Mouse (Mus musculus) right cerebral cortex, postnatal 14 days (tissue): ENCODE data around the gene Fra10ac1.

Experiments used
- DNase-seq: peaks from one replicate; pipeline ENCODE4 v3.0.0; 2022

Fra10ac1 gene

GRCm38 (mm10) chr19:38228699-38229098, 4.7 kb upstream of the Fra10ac1 start:
- no peak for DNase-seq

- DNase-seq: no peak
These were observed 717 bp upstream of the Fra10ac1 start for GRCm38 (mm10) chr19:38224685-38225060.

DNA sequence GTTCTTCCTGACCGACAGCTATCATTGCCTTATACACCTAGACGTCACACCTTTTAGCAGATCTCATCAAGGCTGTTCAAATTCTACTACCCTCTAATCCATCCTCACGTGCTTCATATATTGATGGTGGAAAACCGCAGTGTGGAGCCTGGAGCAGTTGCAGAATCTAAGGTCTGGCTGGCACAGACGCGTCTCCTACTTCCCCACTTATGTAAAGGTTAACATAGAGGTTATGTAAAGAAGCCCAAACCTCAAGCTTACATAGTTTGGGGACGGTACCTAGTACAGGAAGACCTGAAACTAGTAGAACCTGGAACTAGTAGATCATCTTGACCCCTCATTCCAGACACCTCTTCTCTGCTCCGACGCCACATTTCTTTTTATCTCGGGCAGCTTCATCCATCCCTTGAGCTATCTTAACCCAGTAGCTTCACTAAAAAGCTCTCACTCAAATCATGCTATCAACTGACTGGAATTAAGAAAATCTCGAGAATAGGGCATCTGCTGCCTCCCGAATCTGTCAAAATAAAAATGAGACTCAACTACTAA, 526 bp downstream of the Fra10ac1 start:
- DNase-seq: no peak

DNA sequence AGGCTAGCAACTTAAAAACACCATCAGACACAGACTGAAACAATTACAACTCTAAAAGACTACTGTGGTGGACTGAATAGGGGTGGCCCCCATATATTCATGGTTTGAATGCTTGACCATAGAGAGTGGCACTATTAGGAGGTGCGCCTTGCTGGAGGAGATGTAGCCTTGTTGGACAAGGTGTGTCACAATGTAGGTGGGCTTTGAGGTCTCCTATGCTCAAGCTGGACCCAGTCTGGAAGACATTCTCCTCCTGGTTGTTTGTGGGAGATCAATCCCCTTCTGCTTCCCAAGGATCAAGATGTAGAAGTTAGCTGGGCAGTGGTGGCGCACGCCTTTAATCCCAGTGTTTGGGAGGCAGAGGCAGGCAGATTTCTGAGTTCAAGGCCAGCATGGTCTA, 6.3 kb downstream of the Fra10ac1 start:
- DNase-seq: no peak

DNA sequence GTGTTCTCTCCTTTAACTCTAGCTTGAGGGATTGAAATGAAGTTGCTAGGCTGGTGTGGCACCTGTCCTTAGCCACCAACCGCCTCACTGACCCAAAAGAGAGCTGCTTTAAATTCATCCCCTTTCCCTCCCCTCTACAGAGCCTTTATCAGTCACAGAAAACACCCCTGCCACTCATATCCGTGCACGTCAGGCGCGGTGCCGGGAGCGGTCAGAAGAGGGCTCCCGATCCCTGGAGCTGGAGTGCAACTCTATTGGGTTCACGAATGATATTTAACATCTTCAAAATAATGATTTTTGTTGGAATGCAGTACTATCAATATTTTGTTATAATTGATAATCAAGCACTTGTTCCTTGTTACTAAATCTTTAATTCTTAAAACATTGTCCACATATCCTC, 17.3 kb downstream of the Fra10ac1 start:
- peak; percentile 43 for DNase-seq

DNA sequence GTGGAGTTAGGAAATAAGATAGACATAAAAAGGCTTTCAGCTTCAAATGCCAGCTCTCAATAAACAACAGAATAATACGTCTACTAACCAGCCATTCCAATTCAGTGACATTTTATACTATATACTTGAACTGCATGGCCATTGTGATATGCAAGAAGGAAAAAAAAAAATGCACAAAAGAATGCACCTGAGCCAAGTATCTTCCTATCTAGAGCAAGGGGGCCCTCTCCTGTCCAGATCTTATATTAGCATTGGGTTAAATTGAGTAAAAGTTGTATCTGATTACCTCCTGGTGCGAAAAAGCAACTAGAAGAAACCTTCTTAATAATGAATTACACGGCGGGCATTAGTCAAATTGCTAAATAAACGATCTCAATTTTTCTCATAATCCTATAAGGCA, 25.2 kb downstream of the Fra10ac1 start:
- DNase-seq: no peak

DNA sequence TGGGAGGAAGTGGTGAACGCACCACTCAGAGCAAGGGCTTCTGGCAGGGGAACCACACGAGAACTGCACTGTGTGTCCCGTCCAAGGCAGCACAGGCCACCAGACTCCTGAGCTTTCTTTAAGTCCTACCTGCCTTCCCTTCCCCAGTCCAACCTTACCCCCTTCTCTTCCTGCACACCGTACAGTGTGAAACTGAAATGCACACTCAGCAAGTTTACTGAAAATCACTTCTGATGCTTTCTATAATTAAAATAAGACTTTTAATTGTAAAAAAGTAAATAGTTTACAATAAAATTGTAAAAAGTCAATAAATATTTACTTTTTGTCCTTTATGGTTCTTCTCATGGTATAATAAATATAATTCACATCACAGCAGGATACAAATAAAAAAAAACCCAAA, 28.7 kb downstream of the Fra10ac1 start:
- DNase-seq: no peak

- DNase-seq: no peak
These were observed 32.5 kb downstream of the Fra10ac1 start for GRCm38 (mm10) chr19:38191446-38191845.

- DNase-seq: no peak
These were observed 33.4 kb downstream of the Fra10ac1 start for GRCm38 (mm10) chr19:38190606-38191005.

GRCm38 (mm10) chr19:38187345-38187680, 36.6 kb downstream of the Fra10ac1 start:
- DNase-seq: no peak

- DNase-seq: no peak
These were observed 37.2 kb downstream of the Fra10ac1 start for GRCm38 (mm10) chr19:38186631-38187344.

- DNase-seq: no peak
These were observed 44.3 kb downstream of the Fra10ac1 start for GRCm38 (mm10) chr19:38179675-38180074.

- DNase-seq: no peak
These were observed 59.3 kb downstream of the Fra10ac1 start for GRCm38 (mm10) chr19:38164633-38165032.

GRCm38 (mm10) chr19:38161648-38162354, 62.2 kb downstream of the Fra10ac1 start:
- DNase-seq: no peak

- DNase-seq: no peak
These were observed 67.7 kb downstream of the Fra10ac1 start for GRCm38 (mm10) chr19:38156243-38156642.

- DNase-seq: no peak
These were observed 80.2 kb downstream of the Fra10ac1 start for GRCm38 (mm10) chr19:38143540-38144271.
